Mouse (Mus musculus): ENCODE data around the gene Trim7.

DNA sequence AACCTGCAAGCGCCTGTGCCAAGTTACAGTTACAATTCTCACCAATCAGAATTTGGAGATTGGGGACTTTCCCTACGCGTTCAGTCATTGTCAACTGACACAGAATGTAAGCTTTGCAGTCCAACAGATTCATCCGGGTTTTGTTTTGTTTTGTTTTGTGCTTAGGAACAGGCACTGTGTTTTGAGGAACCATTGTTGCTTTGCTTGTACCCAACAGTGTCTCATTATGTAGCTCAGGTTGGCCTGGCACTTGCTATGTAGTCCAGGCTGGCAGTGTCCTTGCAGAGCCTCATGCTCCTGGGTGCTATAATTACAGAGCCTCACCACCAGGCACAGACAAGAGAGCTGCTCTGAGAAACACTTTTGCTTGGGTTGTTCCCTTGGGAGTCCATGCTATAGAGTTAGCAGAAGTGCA is 16.4 kb downstream of the Trim7 start:
- TF ChIP-seq GATA1 (IDR thresholded peaks at IDR 0.05; ENCODE audit: borderline replicate concordance, low read length) = no peak
- TF ChIP-seq CTCF (IDR thresholded peaks at IDR 0.05; ENCODE audit: low read depth, low read length) = no peak

Measured in G1E (cell line).